Mouse (Mus musculus) ES-E14 (cell line): ENCODE measurements around the gene Klf9.

Source experiments
- CHD2 ChIP-seq: IDR thresholded peaks from 2 replicates; pipeline ENCODE4 v1.6.1; 2014; ENCODE audit warnings: mild to moderate bottlenecking, low read depth, low read length, inconsistent platforms
- HCFC1 ChIP-seq: IDR thresholded peaks from 2 replicates; pipeline ENCODE4 v1.6.1; 2012; ENCODE audit warnings: low read length, inconsistent platforms, borderline replicate concordance; ENCODE audit not compliant: insufficient read depth
- MAFK ChIP-seq: IDR thresholded peaks from 2 replicates; pipeline ENCODE4 v1.6.1; 2014; ENCODE audit warnings: mild to moderate bottlenecking, low read depth, low read length, inconsistent platforms; ENCODE audit not compliant: insufficient read depth
- ZC3H11A ChIP-seq: IDR thresholded peaks from 2 replicates; pipeline ENCODE4 v1.6.1; 2012; ENCODE audit warnings: low read depth, mild to moderate bottlenecking, inconsistent platforms, low read length, borderline replicate concordance
- ZNF384 ChIP-seq: IDR thresholded peaks from 2 replicates; pipeline ENCODE4 v1.6.1; 2012; ENCODE audit warnings: low read depth, low read length, inconsistent platforms

- no peak for TF ChIP-seq ZC3H11A
- TF ChIP-seq ZNF384, result no peak
- no peak for TF ChIP-seq CHD2
- no peak for TF ChIP-seq HCFC1
- TF ChIP-seq MAFK, result no peak
Observed at GRCm38 (mm10) chr19:23143074-23143445, 2.0 kb downstream of the Klf9 start.
